Mouse (Mus musculus) thymus, postnatal 10 days (tissue): ENCODE measurements around the gene Dpf1.

Experiments used
- DNase-seq, 2 experiments: peaks; one replicate each; pipeline ENCODE4 v3.0.0; 2021; ENCODE audit warnings: low spot score in 2 of 2

Dpf1 gene

GRCm38 (mm10) chr7:29303738-29304462 lies at the start of gene Dpf1:
Gene Dpf1, plus strand, starts transcription at chr7:29303951.
- DNase-seq, result peak; percentile 75 to 77

GRCm38 (mm10) chr7:29255875-29256274 lies 47.9 kb upstream of the Dpf1 start:
- no peak for DNase-seq

GRCm38 (mm10) chr7:29257368-29257767 lies 46.4 kb upstream of the Dpf1 start:
- no peak for DNase-seq

- peak; percentile 31 to 32 for DNase-seq
Observed at GRCm38 (mm10) chr7:29259781-29260730, 43.7 kb upstream of the Dpf1 start.

GRCm38 (mm10) chr7:29262151-29262550 lies 41.6 kb upstream of the Dpf1 start:
- no peak for DNase-seq

GRCm38 (mm10) chr7:29263831-29264230 lies 39.9 kb upstream of the Dpf1 start:
- DNase-seq, result no peak

- DNase-seq, result no peak
Observed at GRCm38 (mm10) chr7:29265636-29266035, 38.1 kb upstream of the Dpf1 start.

GRCm38 (mm10) chr7:29266931-29267330 lies 36.8 kb upstream of the Dpf1 start:
- DNase-seq, result no peak

- DNase-seq, result no peak
Observed at GRCm38 (mm10) chr7:29270445-29270844, 33.3 kb upstream of the Dpf1 start.

- no peak for DNase-seq
Observed at GRCm38 (mm10) chr7:29271687-29272465, 31.9 kb upstream of the Dpf1 start.

GRCm38 (mm10) chr7:29276715-29277114 lies 27.0 kb upstream of the Dpf1 start:
- DNase-seq, result no peak

GRCm38 (mm10) chr7:29277510-29277909 lies 26.2 kb upstream of the Dpf1 start:
- no peak for DNase-seq

GRCm38 (mm10) chr7:29279261-29279660 lies 24.5 kb upstream of the Dpf1 start:
- peak; percentile 47 for DNase-seq

GRCm38 (mm10) chr7:29279924-29280323 lies 23.8 kb upstream of the Dpf1 start:
- DNase-seq, result no peak

- peak; percentile 58 to 59 for DNase-seq
Observed at GRCm38 (mm10) chr7:29280801-29281200, 22.9 kb upstream of the Dpf1 start.

GRCm38 (mm10) chr7:29281201-29282073 lies 22.3 kb upstream of the Dpf1 start, which contains the start of gene Spint2:
Gene Spint2, minus strand, starts transcription at chr7:29281912.
- DNase-seq, result peak; percentile 77 to 80

- no peak for DNase-seq
Observed at GRCm38 (mm10) chr7:29282074-29282554, 21.6 kb upstream of the Dpf1 start.

GRCm38 (mm10) chr7:29283876-29284275 lies 19.9 kb upstream of the Dpf1 start:
- no peak for DNase-seq

GRCm38 (mm10) chr7:29284523-29284922 lies 19.2 kb upstream of the Dpf1 start:
- no peak for DNase-seq

GRCm38 (mm10) chr7:29287481-29287880 lies 16.3 kb upstream of the Dpf1 start:
- DNase-seq, result no peak

GRCm38 (mm10) chr7:29288079-29288478 lies 15.7 kb upstream of the Dpf1 start:
- no peak for DNase-seq
